Mouse (Mus musculus): ENCODE data around the gene Ampd2.

Ampd2 gene

GRCm38 (mm10) chr3:108086470-108086979, at the start of gene Ampd2:
TSS of gene Ampd2 (minus strand) at chr3:108086651.
- peak in 1 of 2 experiments; percentile 29 for DNase-seq (ENCODE audit: low read depth in 1 of 2, low spot score in 2 of 2)

- DNase-seq (ENCODE audit: low read depth in 1 of 2, low spot score in 2 of 2): no peak
Observed at GRCm38 (mm10) chr3:108134701-108135100, 48.2 kb upstream of the Ampd2 start.

GRCm38 (mm10) chr3:108132484-108132883, 46.0 kb upstream of the Ampd2 start:
- peak in 1 of 2 experiments; percentile 20 for DNase-seq (ENCODE audit: low read depth in 1 of 2, low spot score in 2 of 2)

- DNase-seq (ENCODE audit: low read depth in 1 of 2, low spot score in 2 of 2): no peak
Observed at GRCm38 (mm10) chr3:108131821-108132220, 45.4 kb upstream of the Ampd2 start.

GRCm38 (mm10) chr3:108131216-108131615, 44.8 kb upstream of the Ampd2 start:
- DNase-seq (ENCODE audit: low read depth in 1 of 2, low spot score in 2 of 2): no peak

- DNase-seq (ENCODE audit: low read depth in 1 of 2, low spot score in 2 of 2): no peak
Observed at GRCm38 (mm10) chr3:108129804-108130203, 43.4 kb upstream of the Ampd2 start.

- no peak for DNase-seq (ENCODE audit: low read depth in 1 of 2, low spot score in 2 of 2)
Observed at GRCm38 (mm10) chr3:108129367-108129766, 42.9 kb upstream of the Ampd2 start.

GRCm38 (mm10) chr3:108128520-108128919, 42.1 kb upstream of the Ampd2 start:
- DNase-seq (ENCODE audit: low read depth in 1 of 2, low spot score in 2 of 2): no peak

GRCm38 (mm10) chr3:108126327-108126726, 39.9 kb upstream of the Ampd2 start:
- no peak for DNase-seq (ENCODE audit: low read depth in 1 of 2, low spot score in 2 of 2)

- DNase-seq (ENCODE audit: low read depth in 1 of 2, low spot score in 2 of 2): no peak
Observed at GRCm38 (mm10) chr3:108124131-108124530, 37.7 kb upstream of the Ampd2 start.

- no peak for DNase-seq (ENCODE audit: low read depth in 1 of 2, low spot score in 2 of 2)
Observed at GRCm38 (mm10) chr3:108123242-108123641, 36.8 kb upstream of the Ampd2 start.

- no peak for DNase-seq (ENCODE audit: low read depth in 1 of 2, low spot score in 2 of 2)
Observed at GRCm38 (mm10) chr3:108121101-108121500, 34.6 kb upstream of the Ampd2 start.

GRCm38 (mm10) chr3:108117465-108117864, 31.0 kb upstream of the Ampd2 start:
- DNase-seq (ENCODE audit: low read depth in 1 of 2, low spot score in 2 of 2): no peak

GRCm38 (mm10) chr3:108113591-108114289, 27.3 kb upstream of the Ampd2 start:
- DNase-seq (ENCODE audit: low read depth in 1 of 2, low spot score in 2 of 2): no peak

- DNase-seq (ENCODE audit: low read depth in 1 of 2, low spot score in 2 of 2): no peak
Observed at GRCm38 (mm10) chr3:108112666-108113065, 26.2 kb upstream of the Ampd2 start.

- no peak for DNase-seq (ENCODE audit: low read depth in 1 of 2, low spot score in 2 of 2)
Observed at GRCm38 (mm10) chr3:108112246-108112645, 25.8 kb upstream of the Ampd2 start.

- no peak for DNase-seq (ENCODE audit: low read depth in 1 of 2, low spot score in 2 of 2)
Observed at GRCm38 (mm10) chr3:108111320-108111719, 24.9 kb upstream of the Ampd2 start.

- no peak for DNase-seq (ENCODE audit: low read depth in 1 of 2, low spot score in 2 of 2)
Observed at GRCm38 (mm10) chr3:108105281-108105680, 18.8 kb upstream of the Ampd2 start.

GRCm38 (mm10) chr3:108102075-108102474, 15.6 kb upstream of the Ampd2 start:
- no peak for DNase-seq (ENCODE audit: low read depth in 1 of 2, low spot score in 2 of 2)

GRCm38 (mm10) chr3:108101594-108101993, 15.1 kb upstream of the Ampd2 start:
- no peak for DNase-seq (ENCODE audit: low read depth in 1 of 2, low spot score in 2 of 2)

- DNase-seq (ENCODE audit: low read depth in 1 of 2, low spot score in 2 of 2): no peak
Observed at GRCm38 (mm10) chr3:108098316-108098715, 11.9 kb upstream of the Ampd2 start.

- DNase-seq (ENCODE audit: low read depth in 1 of 2, low spot score in 2 of 2): no peak
Observed at GRCm38 (mm10) chr3:108097656-108098055, 11.2 kb upstream of the Ampd2 start.

- DNase-seq (ENCODE audit: low read depth in 1 of 2, low spot score in 2 of 2): no peak
Observed at GRCm38 (mm10) chr3:108096726-108097125, 10.3 kb upstream of the Ampd2 start.
